Mouse (Mus musculus) lung, embryonic 14.5 days (tissue): ENCODE results near the gene Tnks2. TPM values are rescaled to one million over a fixed set of nuclear protein-coding genes. Genes with fewer than 3 reads are reported as not detected.
A peak's percentile ranks its signal among the peaks of the same experiment; 100 is the strongest.

Experiments used
- ATAC-seq: fragments of 200-750 bp; cut with Nextera tagmentation; 2 replicates; pipeline ENCODE4 v1.8.0; 2017; ENCODE audit warnings: mild to moderate bottlenecking, moderate TSS enrichment, moderate library complexity; ENCODE audit not compliant: insufficient read depth
- DNase-seq: peaks from one replicate; pipeline ENCODE4 v3.0.0-alpha.2; 2015
- H3K27ac ChIP-seq: fragments of 300-500 bp; sonication (generic); 2 replicates; pipeline ENCODE4 v1.5.1; 2014; ENCODE audit warnings: low read depth, mild to moderate bottlenecking, moderate library complexity
- H3K27me3 ChIP-seq: fragments of 300-500 bp; sonication (generic); 2 replicates; pipeline ENCODE4 v1.6.1; 2014; ENCODE audit warnings: low read length, control low read depth; ENCODE audit not compliant: insufficient read depth
- H3K36me3 ChIP-seq: fragments of 300-500 bp; sonication (generic); 2 replicates; pipeline ENCODE4 v1.6.1; 2014; ENCODE audit warnings: control low read depth; ENCODE audit not compliant: insufficient read depth
- H3K4me1 ChIP-seq: fragments of 300-500 bp; sonication (generic); 2 replicates; pipeline ENCODE4 v1.6.1; 2014; ENCODE audit warnings: antibody characterized with exemption, control low read depth; ENCODE audit not compliant: insufficient read depth
- H3K4me2 ChIP-seq: fragments of 300-500 bp; sonication (generic); 2 replicates; pipeline ENCODE4 v1.6.1; 2014; ENCODE audit warnings: mild to moderate bottlenecking
- H3K4me3 ChIP-seq: fragments of 300-500 bp; sonication (generic); 2 replicates; pipeline ENCODE4 v1.5.1; 2014; ENCODE audit warnings: low read depth, low read length
- H3K9ac ChIP-seq: fragments of 300-500 bp; sonication (generic); 2 replicates; pipeline ENCODE4 v1.6.1; 2014
- H3K9me3 ChIP-seq: fragments of 300-500 bp; sonication (generic); 2 replicates; pipeline ENCODE4 v1.6.1; 2016; ENCODE audit warnings: low read depth, low read length, control low read depth
- CTCF ChIP-seq: IDR thresholded peaks from 2 replicates; pipeline ENCODE4 v1.5.1; 2016; ENCODE audit warnings: antibody characterized with exemption, low read depth
- WGBS: fragments of 180-500 bp; shearing (Covaris S2); extraction: QIAGEN DNeasy Blood & Tissue Kit; methylation state at CpG from one replicate; pipeline ENCODE4 v1.1.7; 2014; 5-methylcytosine and 5-hydroxymethylcytosine counted together
- polyA plus RNA-seq: library from polyadenylated mRNA; unstranded; fragments of >200 nt; fragmentation: Nextera tagmentation; extraction: Ambion mirVana; gene quantifications from 2 replicates; pipeline ENCODE4 v1.2.1, GENCODE M21; 2014

Tnks2 gene
- polyA plus RNA-seq, 1 experiment from 2014 or later: 87.2 TPM

GRCm38 (mm10) chr19:36916206-36916605 lies 82.2 kb downstream of the Tnks2 start:
- TF ChIP-seq CTCF: no peak

GRCm38 (mm10) chr19:36916876-36917389 lies 82.9 kb downstream of the Tnks2 start:
- Histone ChIP-seq H3K4me2 (no peak overlapping the region), H3K4me3 (no peak overlapping the region), H3K9me3 (no peaks in the 10 kb centered on the region), H3K9ac (no peak overlapping the region), H3K36me3 (no peaks in the 10 kb centered on the region), H3K4me1 (no peaks in the 10 kb centered on the region), H3K27ac (no peak overlapping the region), H3K27me3 (no peaks in the 10 kb centered on the region)
- DNase-seq: no peak
- TF ChIP-seq CTCF: no peak
- 86% methylated on average over 1 of the region's 1 CpGs for WGBS
- no peak for ATAC-seq

More at GRCm38 (mm10) chr19:36916206-36916605, 82.2 kb downstream of the Tnks2 start:
- H3K9me3 ChIP-seq: no peaks in the 10 kb centered on the region
- ATAC-seq (no peak), DNase-seq (no peak)
- WGBS: 72% methylated on average over 4 of the region's 4 CpGs
- H3K9ac ChIP-seq: no peak overlapping the region
- no peaks in the 10 kb centered on the region for H3K4me1 ChIP-seq
- H3K4me3 ChIP-seq: no peak overlapping the region
- H3K36me3 ChIP-seq: no peaks in the 10 kb centered on the region
- H3K27ac ChIP-seq: no peak overlapping the region
- no peaks in the 10 kb centered on the region for H3K27me3 ChIP-seq
- no peak overlapping the region for H3K4me2 ChIP-seq

- Histone ChIP-seq H3K9ac (peak overlapping the region; percentile 88), H3K9me3 (no peaks in the 10 kb centered on the region), H3K27ac (peak overlapping the region; percentile 96), H3K4me3 (peak overlapping the region; percentile 80), H3K27me3 (no peaks in the 10 kb centered on the region), H3K4me2 (peak overlapping the region; percentile 70), H3K36me3 (no peaks in the 10 kb centered on the region), H3K4me1 (no peaks in the 10 kb centered on the region)
- DNase-seq: peak; percentile 88
- TF ChIP-seq CTCF: peak; percentile 62
- ATAC-seq: peak; percentile 91
- 1% methylated on average over 79 of the region's 85 CpGs for WGBS
Observed at GRCm38 (mm10) chr19:36918441-36919301, 84.6 kb downstream of the Tnks2 start.

GRCm38 (mm10) chr19:36919466-36919865 lies 85.4 kb downstream of the Tnks2 start, which contains the start of gene Fgfbp3:
Fgfbp3 (minus strand) TSS chr19:36919615.
- Histone ChIP-seq H3K36me3 (no peaks in the 10 kb centered on the region), H3K4me2 (peak within 1 kb of the TSS; percentile 70), H3K9ac (peak within 1 kb of the TSS; percentile 88), H3K4me3 (peak within 1 kb of the TSS; percentile 80), H3K27ac (peak within 1 kb of the TSS; percentile 96), H3K4me1 (no peaks in the 10 kb centered on the region), H3K9me3 (no peaks in the 10 kb centered on the region), H3K27me3 (no peaks in the 10 kb centered on the region)
- ATAC-seq (no peak), DNase-seq (no peak)
- no peak for TF ChIP-seq CTCF
- WGBS: 7% methylated on average over 12 of the region's 12 CpGs

- Histone ChIP-seq H3K9me3 (no peaks in the 10 kb centered on the region), H3K4me2 (no peak overlapping the region), H3K36me3 (no peaks in the 10 kb centered on the region), H3K4me1 (no peaks in the 10 kb centered on the region), H3K27me3 (no peaks in the 10 kb centered on the region), H3K9ac (no peak overlapping the region), H3K4me3 (no peak overlapping the region), H3K27ac (peak overlapping the region; percentile 24; the same call in 1 of the 2 replicates)
- ATAC-seq (no peak), DNase-seq (peak; percentile 88)
- peak; percentile 56 for TF ChIP-seq CTCF
- WGBS: 15% methylated on average over 2 of the region's 2 CpGs
Observed at GRCm38 (mm10) chr19:36922015-36922414, 88.0 kb downstream of the Tnks2 start.

- Histone ChIP-seq H3K9ac (no peak overlapping the region), H3K4me1 (no peaks in the 10 kb centered on the region; the same call in 1 of the 2 replicates), H3K4me3 (no peak overlapping the region), H3K27me3 (no peaks in the 10 kb centered on the region), H3K9me3 (no peaks in the 10 kb centered on the region), H3K27ac (peak overlapping the region; percentile 63), H3K4me2 (no peak overlapping the region), H3K36me3 (no peaks in the 10 kb centered on the region)
- DNase-seq (no peak), ATAC-seq (no peak)
- WGBS: 45% methylated on average over 3 of the region's 3 CpGs
- no peak for TF ChIP-seq CTCF
Observed at GRCm38 (mm10) chr19:36922936-36923335, 88.9 kb downstream of the Tnks2 start.

GRCm38 (mm10) chr19:36925671-36926552 lies 91.9 kb downstream of the Tnks2 start, which contains the start of gene Btaf1:
Btaf1 (plus strand) TSS chr19:36926079.
- Histone ChIP-seq H3K4me2 (peak within 1 kb of the TSS; percentile 88), H3K27me3 (no peaks in the 10 kb centered on the region), H3K9me3 (no peaks in the 10 kb centered on the region), H3K4me3 (peak within 1 kb of the TSS; percentile 90), H3K27ac (peak within 1 kb of the TSS; percentile 94), H3K36me3 (no peaks in the 10 kb centered on the region), H3K9ac (peak within 1 kb of the TSS; percentile 92), H3K4me1 (no peaks in the 10 kb centered on the region; the same call in 1 of the 2 replicates)
- TF ChIP-seq CTCF: no peak
- peak; percentile 95 for DNase-seq
- WGBS: under 1% methylated on average over 94 of the region's 98 CpGs
- peak; percentile 97 for ATAC-seq
